Mouse (Mus musculus): Measurements from ENCODE around the gene Tnfsf15.

The Tnfsf15 gene

DNA sequence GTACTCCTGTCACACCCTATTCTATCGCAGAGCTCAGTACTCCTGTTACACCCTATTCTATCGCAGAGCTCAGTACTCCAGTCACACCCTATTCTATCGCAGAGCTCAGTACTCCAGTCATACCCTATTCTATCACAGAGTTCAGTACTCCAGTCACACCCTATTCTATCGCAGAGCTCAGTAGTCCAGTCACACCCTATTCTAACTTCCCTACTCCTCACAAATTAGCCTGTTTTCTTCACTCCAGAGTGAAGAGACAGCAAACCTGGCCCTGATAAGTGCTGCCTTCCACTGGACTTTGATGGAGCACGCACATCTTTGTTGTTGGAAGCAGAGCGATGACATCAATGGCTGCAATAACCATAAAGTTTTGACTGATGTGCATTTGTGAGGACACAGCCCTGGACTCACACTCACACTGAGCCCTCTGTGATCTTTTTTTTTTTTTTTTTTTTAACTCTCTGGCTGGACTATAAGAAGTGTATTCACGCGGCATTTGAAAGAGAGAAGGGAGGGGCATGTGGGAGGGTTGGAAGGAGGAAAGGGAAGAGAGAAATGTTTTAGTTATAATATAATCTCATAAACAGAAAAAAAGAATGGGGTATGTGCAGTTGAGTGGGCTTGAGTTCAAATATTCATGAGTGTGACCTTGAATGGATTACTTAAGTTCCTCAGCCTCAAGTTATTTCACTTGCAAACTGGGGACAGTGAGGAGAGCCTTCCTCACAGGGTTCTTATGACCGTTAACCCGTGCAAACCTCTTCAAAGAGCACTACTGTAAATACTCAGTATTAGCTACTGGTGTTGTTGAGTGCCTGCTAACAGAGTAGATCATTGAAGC, 60.3 kb downstream of the Tnfsf15 start:
- DNase-seq (ENCODE audit: low spot score in 2 of 2), result no peak

DNA sequence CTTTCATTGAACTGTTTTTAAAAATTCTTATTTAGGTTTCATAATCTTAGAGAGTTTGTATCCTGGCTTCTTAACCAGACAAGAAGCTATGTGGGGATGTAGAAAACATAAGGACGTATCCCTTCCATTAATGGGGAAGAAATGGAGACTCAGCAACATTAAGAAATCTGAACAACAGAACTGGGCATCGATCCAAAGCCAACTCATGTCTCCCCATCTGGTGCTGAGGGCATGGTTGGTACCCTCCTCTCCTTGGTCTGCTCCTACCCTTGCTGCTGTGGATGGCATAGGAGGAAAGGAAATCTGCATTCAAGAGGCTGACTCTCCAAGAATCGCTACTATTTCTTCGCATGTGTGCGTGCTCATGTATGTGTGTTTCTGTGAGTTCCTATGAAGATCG, 61.2 kb downstream of the Tnfsf15 start:
- DNase-seq (ENCODE audit: low spot score in 2 of 2), result no peak

DNA sequence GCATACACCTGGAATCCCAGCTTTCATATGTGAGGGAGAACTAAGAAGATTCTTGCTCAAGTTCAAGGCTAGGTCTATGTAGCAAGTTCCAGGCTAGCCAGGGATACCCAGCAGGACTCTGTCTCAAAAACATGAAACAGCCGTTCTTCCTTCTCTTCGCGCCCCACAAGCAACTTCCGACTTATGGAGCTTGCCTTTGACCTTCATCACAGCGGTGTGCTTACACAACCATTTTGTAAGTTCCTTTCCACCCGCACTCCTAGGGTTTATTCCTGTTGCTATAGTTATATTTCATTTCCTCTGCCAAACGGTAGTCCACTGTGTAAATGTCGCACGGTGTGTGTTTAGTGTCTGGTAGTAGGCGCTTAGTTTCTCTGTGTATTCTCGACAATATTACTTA, 61.9 kb downstream of the Tnfsf15 start:
- no peak for DNase-seq (ENCODE audit: low spot score in 2 of 2)

DNA sequence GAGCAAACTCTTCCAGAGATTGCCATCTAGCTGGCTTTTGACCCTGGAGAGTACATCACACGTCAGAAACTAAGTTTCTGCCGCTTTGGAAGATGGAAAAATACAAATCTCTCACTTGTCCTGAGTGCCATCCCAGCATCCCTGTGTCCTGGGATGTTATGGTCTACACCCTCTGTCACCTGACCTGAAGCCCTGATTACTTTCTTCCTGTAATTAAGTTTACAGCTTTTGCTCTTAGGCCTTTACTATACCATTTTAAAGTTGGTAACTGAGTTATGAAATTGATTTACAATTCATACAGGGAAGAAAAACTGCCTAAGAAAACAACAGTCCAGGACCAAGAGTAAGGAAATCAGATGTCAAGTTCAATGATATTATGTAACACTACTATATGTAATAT, 62.5 kb downstream of the Tnfsf15 start:
- no peak for DNase-seq (ENCODE audit: low spot score in 2 of 2)

DNA sequence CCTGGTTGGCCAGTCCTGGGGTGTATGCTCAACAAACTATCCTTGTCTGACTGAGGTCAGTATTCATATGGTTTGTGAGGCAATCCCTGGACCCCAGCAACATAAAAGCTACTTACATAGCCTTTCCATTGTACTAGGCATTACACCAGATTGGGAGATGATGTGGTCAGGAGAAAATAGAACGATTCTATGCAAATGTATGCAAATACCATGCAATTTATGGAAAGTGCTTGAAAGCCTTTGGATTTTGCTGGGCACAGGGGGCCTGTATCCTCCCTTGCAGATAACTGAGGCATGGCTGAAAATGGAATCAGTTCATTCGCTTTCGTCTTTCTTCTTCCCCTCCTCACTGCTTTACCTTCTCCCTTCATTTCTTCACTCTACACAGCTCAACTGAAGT, 63.4 kb downstream of the Tnfsf15 start:
- DNase-seq (ENCODE audit: low spot score in 2 of 2), result no peak

All from thymus, postnatal 10 days (tissue).